ENCODE assay signal across 31 mouse cellular contexts in the genomic region with DNA sequence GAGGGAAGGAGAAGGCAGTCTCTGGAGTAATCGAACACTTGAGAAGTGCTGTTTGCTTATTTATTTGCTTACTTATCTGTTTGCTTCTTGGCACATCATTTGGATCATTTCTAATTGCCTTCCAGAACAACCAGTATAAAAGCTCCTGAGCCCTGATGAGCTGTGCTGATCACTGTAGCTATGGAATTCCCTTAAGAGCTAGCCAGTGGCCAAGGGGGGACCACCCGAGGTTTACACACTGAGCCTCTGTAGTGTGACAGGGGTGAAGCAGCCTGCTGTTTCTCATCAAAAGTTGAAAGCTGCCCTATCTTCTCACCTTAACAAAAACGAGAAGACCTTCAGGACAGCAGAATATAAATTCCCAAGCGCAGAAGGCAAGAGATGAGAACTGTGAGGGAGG. TPM values are rescaled to one million over a fixed set of nuclear protein-coding genes. Genes with fewer than 3 reads are reported as not detected.
"Had no signal": no experiment of that assay in that cellular context is flagged by ENCODE, and none has a peak within 500 bp of the region (broad histone marks: within the 10 kb centered on the region; RNA-seq: fewer than 3 reads in every experiment).

No protein-coding gene starts in this region.

- H3K9ac ChIP-seq: heart, embryonic 12.5 days; heart, embryonic 13.5 days; heart, embryonic 15.5 days; hindbrain, embryonic 12.5 days; hindbrain, embryonic 13.5 days; hindbrain, embryonic 14.5 days; hindbrain, embryonic 15.5 days; intestine, embryonic 15.5 days; kidney, embryonic 15.5 days had no signal

- H3K27me3 ChIP-seq: heart, embryonic 12.5 days; heart, embryonic 13.5 days; heart, embryonic 15.5 days; hindbrain, embryonic 12.5 days; hindbrain, embryonic 13.5 days; hindbrain, embryonic 15.5 days; intestine, embryonic 15.5 days; kidney, embryonic 15.5 days had no signal

- H3K4me1 ChIP-seq: heart, embryonic 12.5 days; heart, embryonic 13.5 days; heart, embryonic 15.5 days; hindbrain, embryonic 10.5 days; hindbrain, embryonic 12.5 days; hindbrain, embryonic 13.5 days; hindbrain, embryonic 15.5 days; intestine, embryonic 15.5 days; kidney, embryonic 15.5 days had no signal

- DNase-seq: heart, postnatal 10 days; heart, postnatal 36 days; heart, postnatal 4 days; kidney, adult 11 months; kidney, adult 18-20 months; kidney, adult 2 months; kidney, adult 8-10 months; kidney, adult 9 months; kidney, postnatal 10 days; kidney, postnatal 14 days; kidney, postnatal 25 days; kidney, postnatal 36 days; kidney, postnatal 4 days; layer of hippocampus, adult 9-11 months; layer of hippocampus, postnatal 36 days had no signal

- H3K4me3 ChIP-seq: heart, embryonic 12.5 days; heart, embryonic 13.5 days; heart, embryonic 15.5 days; hindbrain, embryonic 10.5 days; hindbrain, embryonic 12.5 days; hindbrain, embryonic 13.5 days; hindbrain, embryonic 15.5 days; intestine, embryonic 15.5 days; kidney, embryonic 15.5 days; layer of hippocampus, adult 2 months; left cerebral cortex, adult 2 months had no signal

- H3K27ac ChIP-seq: heart, embryonic 13.5 days; heart, embryonic 15.5 days; hindbrain, embryonic 10.5 days; hindbrain, embryonic 12.5 days; hindbrain, embryonic 13.5 days; hindbrain, embryonic 14.5 days; hindbrain, embryonic 15.5 days; hindbrain, postnatal 0 days; intestine, embryonic 15.5 days; kidney, embryonic 15.5 days; kidney, postnatal 0 days; layer of hippocampus, adult 2 months; left cerebral cortex, adult 2 months had no signal

- H3K36me3 ChIP-seq: heart, embryonic 12.5 days; heart, embryonic 13.5 days; heart, embryonic 15.5 days; hindbrain, embryonic 10.5 days; hindbrain, embryonic 12.5 days; hindbrain, embryonic 13.5 days; hindbrain, embryonic 15.5 days; intestine, embryonic 15.5 days; kidney, embryonic 15.5 days had no signal

- H3K9me3 ChIP-seq: heart, embryonic 12.5 days; heart, embryonic 13.5 days; heart, embryonic 15.5 days; hindbrain, embryonic 10.5 days; hindbrain, embryonic 12.5 days; hindbrain, embryonic 13.5 days; hindbrain, embryonic 15.5 days; intestine, embryonic 15.5 days; kidney, embryonic 15.5 days had no signal

RNA-seq across cellular contexts. Expression of a gene that starts 35.4 kb away (rescaled TPM):
- total RNA-seq: hematopoietic stem cell, adult 5-6 weeks had no signal
- polyA plus RNA-seq: inflammation-experienced regulatory T-cells, adult 6 months had no signal
